8 mouse cellular contexts compared by ENCODE assay signal in genomic region chr16:8671551-8672349, GRCm38 (mm10). TPM values are rescaled to one million over a fixed set of nuclear protein-coding genes. Genes with fewer than 3 reads are reported as not detected.
DNase-seq lines count a peak whose midpoint lies in the region; ATAC-seq lines count a peak whose summit lies in the region.

Gene Carhsp1, minus strand, starts transcription at chr16:8672155.

- H3K9ac ChIP-seq in hindbrain, embryonic 11.5 days (ENCODE audit: low read depth, low read length), result peak within 1 kb of the TSS; percentile 83

- H3K4me2 ChIP-seq in hindbrain, embryonic 11.5 days (replicated peaks; ENCODE audit: low read depth, low read length), result peak within 1 kb of the TSS; percentile 62

- no peaks in the 10 kb centered on the region; the same call in 1 of the 2 replicates for H3K27me3 ChIP-seq in hindbrain, embryonic 11.5 days (ENCODE audit: control insufficient read depth, insufficient read depth, low read length)

- H3K4me3 ChIP-seq in hindbrain, embryonic 11.5 days (ENCODE audit: low read depth, low read length), result peak within 1 kb of the TSS; percentile 71

- peak; percentile 91 for ATAC-seq in hindbrain, embryonic 11.5 days (ENCODE audit: low FRiP score)

- H3K4me1 ChIP-seq in hindbrain, embryonic 11.5 days (replicated peaks; ENCODE audit: control insufficient read depth, insufficient read depth, low read length), result peaks cover 8% of the 10 kb centered on the region; the same call in 1 of the 2 replicates

- no peaks in the 10 kb centered on the region for H3K36me3 ChIP-seq in hindbrain, embryonic 11.5 days (ENCODE audit: control insufficient read depth, insufficient read depth, low read length)

- WGBS in hindbrain, embryonic 11.5 days, result under 1% methylated on average over 67 of the region's 67 CpGs

- peak within 1 kb of the TSS; percentile 79 for H3K27ac ChIP-seq in hindbrain, embryonic 11.5 days (ENCODE audit: low read depth, low read length)

- H3K9me3 ChIP-seq in hindbrain, embryonic 11.5 days (ENCODE audit: control insufficient read depth, low read length), result no peaks in the 10 kb centered on the region

- DNase-seq in MN1 (ENCODE audit: low spot score), result peak; percentile 93
- DNase-seq in cerebellum, adult 9-10 months, result peak; percentile 51
- peak in 1 of 2 experiments; percentile 85 for DNase-seq in frontal cortex, adult 2 months (ENCODE audit: extremely low spot score in 1 of 2, low spot score in 1 of 2)
- peak; percentile 97 for DNase-seq in hindbrain, embryonic 11.5 days (ENCODE audit: low spot score)
- peak; percentile 74 to 88 for DNase-seq in layer of hippocampus, postnatal 14 days (ENCODE audit: low spot score in 2 of 2)
- DNase-seq in lung, postnatal 14 days, result peak; percentile 96
- peak; percentile 32 for DNase-seq in retina, adult 2 months (ENCODE audit: low read depth, low spot score)
- peak; percentile 96 to 97 for DNase-seq in thymus, postnatal 36 days

RNA-seq across cellular contexts. Expression of gene Carhsp1, which starts in this region (rescaled TPM):
- polyA plus RNA-seq in frontal cortex, adult 2 months (2012; rRNA removed), result 28.2 and 31.1 TPM in 2 replicates
- polyA plus RNA-seq in hindbrain, embryonic 11.5 days (2014; fragmentation: Nextera tagmentation; extraction: Ambion mirVana), result 78.1 and 79.4 TPM in 2 replicates
- total RNA-seq in layer of hippocampus, postnatal 14 days (2021), result 10 to 100 TPM; 23.2 to 23.8 TPM
